Mouse (Mus musculus) kidney, embryonic 15.5 days (tissue): ENCODE data around the gene Lcn8. TPM values are rescaled to one million over a fixed set of nuclear protein-coding genes. Genes with fewer than 3 reads are reported as not detected.
"Not testable (repeated sequence)": the region's sequence is repeated elsewhere in the genome, so short reads cannot be mapped to it uniquely, and the experiment has no call there.

Experiments
- ATAC-seq: fragments of 200-750 bp; cut with Nextera tagmentation; replicated peaks from 2 replicates; pipeline ENCODE4 v1.8.0; 2017; ENCODE audit warnings: moderate TSS enrichment; ENCODE audit not compliant: low FRiP score
- H3K27ac ChIP-seq: fragments of 300-500 bp; sonication (generic); 2 replicates; pipeline ENCODE4 v1.5.1; 2015; ENCODE audit warnings: mild to moderate bottlenecking, inconsistent platforms
- H3K27me3 ChIP-seq: fragments of 300-500 bp; sonication (generic); 2 replicates; pipeline ENCODE4 v1.6.1; 2015; ENCODE audit warnings: inconsistent platforms
- H3K36me3 ChIP-seq: fragments of 300-500 bp; sonication (generic); 2 replicates; pipeline ENCODE4 v1.6.1; 2015; ENCODE audit warnings: inconsistent platforms
- H3K4me1 ChIP-seq: fragments of 300-500 bp; sonication (generic); 2 replicates; pipeline ENCODE4 v1.6.1; 2015; ENCODE audit warnings: inconsistent platforms
- H3K4me2 ChIP-seq: fragments of 300-500 bp; sonication (generic); 2 replicates; pipeline ENCODE4 v1.6.1; 2015; ENCODE audit warnings: moderate library complexity, mild to moderate bottlenecking, inconsistent platforms
- H3K4me3 ChIP-seq: fragments of 300-500 bp; sonication (generic); replicated peaks from 2 replicates; pipeline ENCODE4 v1.5.1; 2015; ENCODE audit warnings: mild to moderate bottlenecking, inconsistent platforms
- H3K9ac ChIP-seq: fragments of 300-500 bp; sonication (generic); 2 replicates; pipeline ENCODE4 v1.6.1; 2015; ENCODE audit warnings: mild to moderate bottlenecking, inconsistent platforms
- H3K9me3 ChIP-seq: fragments of 300-500 bp; sonication (generic); replicated peaks from 2 replicates; pipeline ENCODE4 v1.6.1; 2016; ENCODE audit warnings: inconsistent platforms
- WGBS: fragments of 180-500 bp; shearing (Covaris S2); methylation state at CpG from one replicate; pipeline ENCODE4 v1.1.7; 2015; ENCODE audit warnings: mixed read lengths; 5-methylcytosine and 5-hydroxymethylcytosine counted together
- polyA plus RNA-seq: library from polyadenylated mRNA; unstranded; fragments of >200 nt; fragmentation: Nextera tagmentation; extraction: Ambion mirVana; gene quantifications from 2 replicates; pipeline ENCODE4 v1.2.1, GENCODE M21; 2015

The Lcn8 gene
- polyA plus RNA-seq, 1 experiment from 2014 or later: not detected

GRCm38 (mm10) chr2:25679559-25679958 is 26.6 kb downstream of the Lcn8 start:
- no peak for ATAC-seq
- no peaks in the 10 kb centered on the region for H3K36me3 ChIP-seq
- no peaks in the 10 kb centered on the region for H3K9me3 ChIP-seq
- WGBS: 84% methylated on average over 6 of the region's 6 CpGs
- H3K27ac ChIP-seq: no peak overlapping the region
- H3K9ac ChIP-seq: no peak overlapping the region
- no peak overlapping the region for H3K4me2 ChIP-seq
- no peak overlapping the region for H3K4me3 ChIP-seq
- H3K27me3 ChIP-seq: no peaks in the 10 kb centered on the region
- no peaks in the 10 kb centered on the region for H3K4me1 ChIP-seq

- H3K4me3 ChIP-seq: no peak within 1 kb of the TSS
- no peaks in the 10 kb centered on the region for H3K4me1 ChIP-seq
- H3K4me2 ChIP-seq: no peak within 1 kb of the TSS
- H3K27ac ChIP-seq: no peak within 1 kb of the TSS
- H3K9ac ChIP-seq: no peak within 1 kb of the TSS
- no peaks in the 10 kb centered on the region for H3K9me3 ChIP-seq
- ATAC-seq: no peak
- H3K27me3 ChIP-seq: no peaks in the 10 kb centered on the region
- 71% methylated on average over 2 of the region's 2 CpGs for WGBS
- H3K36me3 ChIP-seq: no peaks in the 10 kb centered on the region
Observed at GRCm38 (mm10) chr2:25682426-25682825, 29.5 kb downstream of the Lcn8 start, which contains the start of gene Lcn10. Lcn10 (plus strand) TSS chr2:25682726.

GRCm38 (mm10) chr2:25686941-25687340 is 34.0 kb downstream of the Lcn8 start:
- ATAC-seq: no peak
- Histone ChIP-seq H3K27me3 (no peaks in the 10 kb centered on the region), H3K27ac (no peak overlapping the region), H3K36me3 (no peaks in the 10 kb centered on the region), H3K9ac (no peak overlapping the region), H3K4me1 (no peaks in the 10 kb centered on the region), H3K4me2 (no peak overlapping the region), H3K4me3 (no peak overlapping the region), H3K9me3 (no peaks in the 10 kb centered on the region)
- WGBS: 68% methylated on average over 4 of the region's 4 CpGs

GRCm38 (mm10) chr2:25694605-25695004 is 41.7 kb downstream of the Lcn8 start:
- no peak overlapping the region for H3K4me3 ChIP-seq
- no peak for ATAC-seq
- H3K27ac ChIP-seq: no peak overlapping the region
- H3K27me3 ChIP-seq: no peaks in the 10 kb centered on the region
- no peaks in the 10 kb centered on the region for H3K9me3 ChIP-seq
- H3K4me2 ChIP-seq: no peak overlapping the region
- 0 out of 2 replicates have a peak, but pooled peaks cover 2% of the 10 kb centered on the region for H3K4me1 ChIP-seq
- no peak overlapping the region for H3K9ac ChIP-seq
- H3K36me3 ChIP-seq: no peaks in the 10 kb centered on the region

- Histone ChIP-seq H3K4me1 (0 out of 2 replicates have a peak, but pooled peaks cover 2% of the 10 kb centered on the region), H3K4me3 (no peak overlapping the region), H3K36me3 (no peaks in the 10 kb centered on the region), H3K4me2 (no peak overlapping the region), H3K27ac (no peak overlapping the region), H3K9me3 (no peaks in the 10 kb centered on the region), H3K9ac (no peak overlapping the region), H3K27me3 (no peaks in the 10 kb centered on the region)
- 28% methylated on average over 4 of the region's 4 CpGs for WGBS
- ATAC-seq: no peak
Observed at GRCm38 (mm10) chr2:25696951-25697350, 44.0 kb downstream of the Lcn8 start.

GRCm38 (mm10) chr2:25698696-25699095 is 45.8 kb downstream of the Lcn8 start:
- H3K9me3 ChIP-seq: no peaks in the 10 kb centered on the region
- H3K27ac ChIP-seq: no peak overlapping the region
- no peak overlapping the region for H3K9ac ChIP-seq
- H3K36me3 ChIP-seq: no peaks in the 10 kb centered on the region
- H3K4me2 ChIP-seq: no peak overlapping the region
- WGBS: 68% methylated on average over 2 of the region's 2 CpGs
- no peak overlapping the region for H3K4me3 ChIP-seq
- H3K27me3 ChIP-seq: no peaks in the 10 kb centered on the region
- H3K4me1 ChIP-seq: 0 out of 2 replicates have a peak, but pooled peaks cover 2% of the 10 kb centered on the region
- ATAC-seq: no peak

GRCm38 (mm10) chr2:25699743-25700142 is 46.8 kb downstream of the Lcn8 start, which contains the start of gene Obp2a:
Obp2a (plus strand) TSS chr2:25700043.
- H3K9ac ChIP-seq, H3K27ac ChIP-seq, ATAC-seq, H3K36me3 ChIP-seq, H3K27me3 ChIP-seq, H3K4me3 ChIP-seq, H3K9me3 ChIP-seq, H3K4me1 ChIP-seq, H3K4me2 ChIP-seq: not testable (repeated sequence)
- WGBS: 78% methylated on average over 3 of the region's 3 CpGs

GRCm38 (mm10) chr2:25701001-25701400 is 48.1 kb downstream of the Lcn8 start:
- no peak overlapping the region for H3K9ac ChIP-seq
- H3K4me2 ChIP-seq: no peak overlapping the region
- H3K27ac ChIP-seq: no peak overlapping the region
- no peak for ATAC-seq
- H3K4me1 ChIP-seq: 0 out of 2 replicates have a peak, but pooled peaks cover 2% of the 10 kb centered on the region
- WGBS: 83% methylated on average over 5 of the region's 5 CpGs
- H3K4me3 ChIP-seq: no peak overlapping the region
- H3K27me3 ChIP-seq: no peaks in the 10 kb centered on the region
- H3K36me3 ChIP-seq: no peaks in the 10 kb centered on the region
- no peaks in the 10 kb centered on the region for H3K9me3 ChIP-seq

GRCm38 (mm10) chr2:25703706-25704105 is 50.8 kb downstream of the Lcn8 start:
- H3K4me3 ChIP-seq: no peak overlapping the region
- no peak overlapping the region for H3K4me2 ChIP-seq
- H3K9me3 ChIP-seq: no peaks in the 10 kb centered on the region
- H3K9ac ChIP-seq: no peak overlapping the region
- no peaks in the 10 kb centered on the region for H3K36me3 ChIP-seq
- no peak overlapping the region for H3K27ac ChIP-seq
- 66% methylated on average over 4 of the region's 4 CpGs for WGBS
- H3K27me3 ChIP-seq: no peaks in the 10 kb centered on the region
- ATAC-seq: no peak
- peaks cover 16% of the 10 kb centered on the region for H3K4me1 ChIP-seq

Other genes with a start within 250 kb of the Lcn8 start
- gene Fut7, start 229.9 kb upstream of the Lcn8 start, polyA plus RNA-seq: 0.08 and 0.18 TPM in 2 replicates
- gene Abca2, start 224.4 kb upstream of the Lcn8 start, polyA plus RNA-seq: 11.0 and 11.1 TPM in 2 replicates
- 3.6 and 3.9 TPM in 2 replicates for gene Clic3, start 196.3 kb upstream of the Lcn8 start, polyA plus RNA-seq
- gene Paxx, start 192.0 kb upstream of the Lcn8 start, polyA plus RNA-seq: 30.4 and 31.8 TPM in 2 replicates
- 1.6 and 2.2 TPM in 2 replicates for gene Ptgds, start 183.1 kb upstream of the Lcn8 start, polyA plus RNA-seq
- gene Lcn12, start 159.2 kb upstream of the Lcn8 start, polyA plus RNA-seq: not detected in 2 replicates
- gene Fbxw5, start 152.4 kb upstream of the Lcn8 start, polyA plus RNA-seq: 85.1 and 96.1 TPM in 2 replicates
- 6.3 and 7.8 TPM in 2 replicates for gene C8g, start 151.4 kb upstream of the Lcn8 start, polyA plus RNA-seq
- gene Traf2, start 106.2 kb upstream of the Lcn8 start, polyA plus RNA-seq: 36.0 and 37.3 TPM in 2 replicates
- 373 and 392 TPM in 2 replicates for gene Edf1, start 95.3 kb upstream of the Lcn8 start, polyA plus RNA-seq
- gene Mamdc4, start 78.3 kb upstream of the Lcn8 start, polyA plus RNA-seq: 8.4 and 10.1 TPM in 2 replicates
- 184 and 197 TPM in 2 replicates for gene Phpt1, start 77.9 kb upstream of the Lcn8 start, polyA plus RNA-seq
- 0.15 and 0.21 TPM in 2 replicates for gene Ajm1, start 71.4 kb upstream of the Lcn8 start, polyA plus RNA-seq
- gene Rabl6, start 44.6 kb upstream of the Lcn8 start, polyA plus RNA-seq: 72.8 and 74.7 TPM in 2 replicates
- 0.12 and 0.27 TPM in 2 replicates for gene Ccdc183, start 35.4 kb upstream of the Lcn8 start, polyA plus RNA-seq
- gene Tmem141, start 31.1 kb upstream of the Lcn8 start, polyA plus RNA-seq: 31.6 and 32.4 TPM in 2 replicates
- 3.3 and 4.2 TPM in 2 replicates for gene Fcna, start 25.1 kb upstream of the Lcn8 start, polyA plus RNA-seq
- not detected in 2 replicates for gene Lcn5, start 4.8 kb downstream of the Lcn8 start, polyA plus RNA-seq
- not detected in 2 replicates for gene Lcn6, start 23.7 kb downstream of the Lcn8 start, polyA plus RNA-seq
- not detected in 2 replicates for gene Lcn10, start 29.6 kb downstream of the Lcn8 start, polyA plus RNA-seq
- 0.23 TPM in 1 of 2 replicates, not detected in the other for gene Obp2a, start 46.9 kb downstream of the Lcn8 start, polyA plus RNA-seq
- gene Bmyc, start 53.6 kb downstream of the Lcn8 start, polyA plus RNA-seq: 91.2 and 95.1 TPM in 2 replicates
- not detected in 2 replicates for gene Obp2b, start 83.9 kb downstream of the Lcn8 start, polyA plus RNA-seq
- gene Lcn3, start 112.4 kb downstream of the Lcn8 start, polyA plus RNA-seq: not detected in 2 replicates
- gene Lcn11, start 123.9 kb downstream of the Lcn8 start, polyA plus RNA-seq: not detected in 2 replicates
- not detected in 2 replicates for gene Gm13539, start 129.1 kb downstream of the Lcn8 start, polyA plus RNA-seq
- gene Glt6d1, start 162.7 kb downstream of the Lcn8 start, polyA plus RNA-seq: not detected in 2 replicates
- not detected in 2 replicates for gene Lcn9, start 170.0 kb downstream of the Lcn8 start, polyA plus RNA-seq
- gene Sohlh1, start 194.1 kb downstream of the Lcn8 start, polyA plus RNA-seq: not detected in 2 replicates
- 0.37 and 0.96 TPM in 2 replicates for gene Kcnt1, start 210.6 kb downstream of the Lcn8 start, polyA plus RNA-seq